Mouse (Mus musculus) neural tube, postnatal 0 days (tissue): ENCODE data around the gene Vmn1r85. TPM values are rescaled to one million over a fixed set of nuclear protein-coding genes. Genes with fewer than 3 reads are reported as not detected.

Source experiments
- polyA plus RNA-seq: library from polyadenylated mRNA; unstranded; fragments of >200 nt; fragmentation: Nextera tagmentation; extraction: Ambion mirVana; gene quantifications from 2 replicates; pipeline ENCODE4 v1.2.1, GENCODE M21; 2015

The Vmn1r85 gene
- 0.30 and 0.38 TPM in 2 replicates for polyA plus RNA-seq

DNA sequence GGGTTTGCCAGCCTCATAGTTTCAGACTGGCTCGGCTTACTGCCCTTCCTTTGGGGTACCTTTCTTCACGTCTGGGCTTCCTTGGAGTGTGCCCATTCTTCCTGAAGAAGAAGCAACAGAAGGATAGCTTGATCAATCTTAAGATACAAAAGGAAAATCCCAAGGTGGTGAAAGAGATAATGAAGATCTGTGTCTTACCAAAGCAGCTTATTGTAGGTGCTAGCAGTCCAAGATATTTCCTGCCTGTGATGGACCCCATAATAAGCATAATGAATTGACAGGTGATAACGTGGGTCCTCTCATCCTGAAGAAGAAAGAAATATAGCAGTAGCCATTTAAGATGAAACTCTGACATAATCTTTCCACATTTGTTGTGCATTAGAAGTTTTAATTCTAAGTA lies at the start of gene Vmn1r85:
TSS of gene Vmn1r85 (minus strand) at position 101 of the 400 bp plus-strand sequence.

GRCm38 (mm10) chr7:13140057-13140456 lies 45.1 kb upstream of the Vmn1r85 start, which contains the start of gene Vmn1r87:
Gene Vmn1r87 (minus strand): TSS chr7:13140157.

GRCm38 (mm10) chr7:13119817-13120216 lies 24.8 kb upstream of the Vmn1r85 start, which contains the start of gene Vmn1r86:
Gene Vmn1r86 (minus strand): TSS chr7:13119917.

GRCm38 (mm10) chr7:13054287-13055010 lies 40.5 kb downstream of the Vmn1r85 start, which contains the start of gene Mzf1:
Gene Mzf1 (minus strand): TSS chr7:13054764.

DNA sequence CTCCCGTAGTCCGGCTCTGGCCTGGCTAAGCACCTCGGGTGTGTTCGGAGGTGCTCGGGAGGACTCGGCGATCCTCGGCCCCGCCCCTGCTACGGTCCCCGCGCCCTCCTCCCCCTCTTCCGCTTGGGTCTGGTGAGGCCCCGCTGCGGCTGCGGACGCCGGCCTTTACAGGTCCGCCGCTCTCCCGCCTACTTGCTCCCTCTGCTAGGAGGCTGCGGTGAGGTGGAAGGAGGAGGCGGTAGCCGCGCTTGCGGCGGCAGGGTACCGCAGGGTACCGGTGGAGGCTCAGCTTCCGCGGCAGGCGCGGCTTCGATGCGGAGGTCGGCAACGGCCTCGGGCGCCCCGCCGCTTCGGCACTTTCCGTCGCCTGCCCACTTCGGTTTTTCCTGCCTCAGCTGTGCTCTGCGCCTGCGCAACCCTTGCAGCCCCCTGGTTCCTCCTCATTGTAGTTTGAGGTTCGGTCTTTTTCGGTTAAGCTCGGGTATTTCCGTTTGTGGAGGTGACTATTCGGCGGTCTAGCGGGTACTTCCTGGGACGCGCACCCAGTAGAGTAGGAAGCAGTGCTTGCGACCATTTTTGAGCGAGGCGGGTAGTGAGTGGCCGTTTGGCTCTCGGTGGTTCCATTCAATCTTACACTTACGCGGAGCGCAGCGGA lies 56.9 kb downstream of the Vmn1r85 start, which contains the start of gene Ube2m:
TSS of gene Ube2m (minus strand) at position 375 of the 655 bp plus-strand sequence.

GRCm38 (mm10) chr7:13034148-13034977 lies 60.6 kb downstream of the Vmn1r85 start, which contains the start of gene Chmp2a:
Gene Chmp2a (minus strand): TSS chr7:13034807.

Other genes with a start within 250 kb of the Vmn1r85 start
- gene Zfp128, start 214.0 kb downstream of the Vmn1r85 start, polyA plus RNA-seq: 4.5 and 5.1 TPM in 2 replicates
- gene Zscan22, start 197.4 kb downstream of the Vmn1r85 start, polyA plus RNA-seq: 6.8 TPM in 2 replicates
- gene Rps5, start 172.9 kb downstream of the Vmn1r85 start, polyA plus RNA-seq: 620 and 632 TPM in 2 replicates
- 1.0 and 1.6 TPM in 2 replicates for gene Rnf225, start 167.8 kb downstream of the Vmn1r85 start, polyA plus RNA-seq
- 10.5 and 12.2 TPM in 2 replicates for gene Zfp324, start 129.3 kb downstream of the Vmn1r85 start, polyA plus RNA-seq
- 6.8 and 7.0 TPM in 2 replicates for gene Zfp446, start 117.3 kb downstream of the Vmn1r85 start, polyA plus RNA-seq
- gene Slc27a5, start 97.0 kb downstream of the Vmn1r85 start, polyA plus RNA-seq: 0.17 and 0.32 TPM in 2 replicates
- gene Trim28, start 96.1 kb downstream of the Vmn1r85 start, polyA plus RNA-seq: 179 and 196 TPM in 2 replicates
- 28.3 and 32.5 TPM in 2 replicates for gene Zbtb45, start 85.1 kb downstream of the Vmn1r85 start, polyA plus RNA-seq
- gene Chmp2a, start 60.4 kb downstream of the Vmn1r85 start, polyA plus RNA-seq: 180 and 183 TPM in 2 replicates
- 188 and 191 TPM in 2 replicates for gene Ube2m, start 56.9 kb downstream of the Vmn1r85 start, polyA plus RNA-seq
- gene Mzf1, start 40.4 kb downstream of the Vmn1r85 start, polyA plus RNA-seq: 8.7 and 10.4 TPM in 2 replicates
- not detected in 2 replicates for gene Vmn1r86, start 24.7 kb upstream of the Vmn1r85 start, polyA plus RNA-seq
- not detected in 2 replicates for gene Vmn1r87, start 45.0 kb upstream of the Vmn1r85 start, polyA plus RNA-seq
- gene Vmn1r88, start 64.4 kb upstream of the Vmn1r85 start, polyA plus RNA-seq: not detected in 2 replicates
- not detected in 2 replicates for gene Vmn1r89, start 117.8 kb upstream of the Vmn1r85 start, polyA plus RNA-seq
- gene Lig1, start 182.1 kb upstream of the Vmn1r85 start, polyA plus RNA-seq: 33.7 and 37.7 TPM in 2 replicates
- 5.1 and 6.0 TPM in 2 replicates for gene Zswim9, start 183.5 kb upstream of the Vmn1r85 start, polyA plus RNA-seq
- 0.25 and 0.31 TPM in 2 replicates for gene Pla2g4c, start 229.5 kb upstream of the Vmn1r85 start, polyA plus RNA-seq